Mouse (Mus musculus) heart, postnatal 14 days (tissue): Measurements from ENCODE around the gene Acoxl. TPM values are rescaled to one million over a fixed set of nuclear protein-coding genes. Genes with fewer than 3 reads are reported as not detected.

Experiments
- DNase-seq, 2 experiments: peaks; one replicate each; pipeline ENCODE4 v3.0.0; 2021 to 2022
- intact Hi-C: fragments of 180-260 bp; cut with DNase I; formaldehyde crosslinking; loops from one replicate; pipeline ENCODE4 v1.15.1; 2025
- microRNA-seq, 2 experiments: library from miRNA; unstranded; fragments of <30 nt; microRNA quantifications; one replicate each; pipeline ENCODE4 v1.2.0; 2021 to 2022
- total RNA-seq, 2 experiments: library from RNA; stranded (reverse); gene quantifications; 2 replicates each; pipeline ENCODE4 v1.2.3; 2021

Acoxl gene
- total RNA-seq, 2 experiments from 2014 or later, result not detected

GRCm38 (mm10) chr2:128158734-128159410 is 320.2 kb downstream of the Acoxl start:
- intact Hi-C loops, result no loop called here

DNA sequence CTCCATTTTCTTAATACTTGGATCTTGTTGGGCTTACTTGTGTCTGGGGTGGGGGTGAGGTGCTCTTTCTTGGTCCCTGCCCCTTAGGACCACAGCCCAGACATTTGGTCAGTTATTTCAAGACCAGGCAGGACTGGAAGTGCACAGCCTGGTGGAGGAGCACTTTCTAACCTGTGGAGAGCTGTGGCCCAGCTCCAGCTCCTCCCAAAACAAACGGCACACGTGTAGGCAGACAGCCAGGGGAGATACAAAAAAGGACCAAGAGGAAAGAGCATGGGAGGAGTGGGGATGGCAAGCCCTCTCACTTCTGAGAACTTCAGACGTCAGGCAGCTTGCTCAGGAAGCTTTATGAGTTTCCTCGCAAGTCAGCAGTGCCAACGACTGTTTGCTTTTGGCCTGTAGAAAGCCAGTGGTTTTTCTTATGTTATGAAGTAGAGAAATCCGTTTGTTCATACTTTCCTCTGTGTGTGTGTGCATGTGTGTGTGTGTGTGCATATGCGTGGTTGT is 321.0 kb downstream of the Acoxl start:
- no peak for DNase-seq
- intact Hi-C loops, result no loop called here

More at GRCm38 (mm10) chr2:128158734-128159410, 320.2 kb downstream of the Acoxl start:
- no peak for DNase-seq

GRCm38 (mm10) chr2:128163177-128163576 is 324.5 kb downstream of the Acoxl start:
- intact Hi-C loops, result no loop called here
- DNase-seq, result no peak

DNA sequence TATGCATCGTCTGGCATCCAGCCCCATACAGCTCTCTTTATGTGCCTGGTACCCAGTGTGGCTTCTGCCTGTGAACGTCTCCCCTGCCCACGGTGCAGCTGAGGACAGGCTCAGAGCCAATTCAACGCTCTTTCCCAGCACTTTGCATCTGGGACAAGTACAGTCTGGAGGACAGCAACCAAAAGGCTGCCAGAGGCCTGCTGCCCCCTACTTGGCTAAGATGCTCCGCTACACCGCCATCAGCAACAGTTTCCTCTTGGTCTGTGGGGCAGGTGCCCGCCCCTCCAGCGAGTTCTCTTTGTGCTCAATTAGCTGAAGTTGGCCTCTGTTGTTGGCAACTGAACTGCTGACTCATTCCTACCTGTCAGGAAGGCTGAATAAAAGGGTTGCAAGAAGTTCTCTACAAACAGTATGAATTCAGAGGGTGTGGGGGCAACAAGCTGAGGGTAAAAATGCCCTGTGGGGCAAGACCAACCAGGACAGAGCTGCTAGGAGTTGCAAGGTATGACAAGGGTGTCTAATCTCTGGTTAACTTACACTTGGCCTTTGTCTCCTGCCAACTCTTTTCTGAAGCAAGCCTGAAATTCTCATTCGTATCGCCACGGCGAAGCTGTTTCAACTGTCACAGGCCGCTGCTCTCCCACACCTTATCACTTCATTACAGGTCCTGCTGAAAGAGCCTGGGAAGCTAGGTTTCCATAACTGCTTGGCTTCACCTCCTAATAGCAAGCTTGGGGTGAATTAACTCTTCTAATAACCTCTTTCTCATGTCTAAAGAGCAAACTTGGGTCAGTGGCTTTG is 328.1 kb downstream of the Acoxl start:
- intact Hi-C loops, result no loop called here

GRCm38 (mm10) chr2:128167930-128168329 is 329.3 kb downstream of the Acoxl start:
- intact Hi-C loops, result no loop called here
- no peak for DNase-seq

More for the DNA sequence above, 328.1 kb downstream of the Acoxl start:
- peak in 1 of 2 experiments; percentile 45 for DNase-seq

DNA sequence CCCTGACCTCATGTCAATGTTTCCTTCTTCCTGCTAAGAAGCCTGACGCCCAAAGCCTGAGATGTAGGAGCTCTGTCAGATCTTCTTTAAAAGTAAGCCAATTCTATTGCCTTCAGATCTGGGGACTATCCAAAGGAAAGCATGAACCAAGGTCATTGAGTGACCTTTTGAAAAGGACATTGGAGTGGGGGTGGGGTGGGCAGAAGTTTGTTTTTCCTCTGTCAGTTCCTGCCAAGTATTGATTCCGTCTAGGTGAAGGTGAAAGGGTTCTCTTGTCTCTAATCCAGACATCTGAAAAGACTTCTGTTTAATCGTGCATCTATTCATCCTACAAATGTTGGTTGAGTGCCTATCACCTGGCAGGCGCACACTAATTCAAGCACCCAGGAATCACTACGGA is 330.8 kb downstream of the Acoxl start:
- intact Hi-C loops, result no loop called here
- no peak for DNase-seq

DNA sequence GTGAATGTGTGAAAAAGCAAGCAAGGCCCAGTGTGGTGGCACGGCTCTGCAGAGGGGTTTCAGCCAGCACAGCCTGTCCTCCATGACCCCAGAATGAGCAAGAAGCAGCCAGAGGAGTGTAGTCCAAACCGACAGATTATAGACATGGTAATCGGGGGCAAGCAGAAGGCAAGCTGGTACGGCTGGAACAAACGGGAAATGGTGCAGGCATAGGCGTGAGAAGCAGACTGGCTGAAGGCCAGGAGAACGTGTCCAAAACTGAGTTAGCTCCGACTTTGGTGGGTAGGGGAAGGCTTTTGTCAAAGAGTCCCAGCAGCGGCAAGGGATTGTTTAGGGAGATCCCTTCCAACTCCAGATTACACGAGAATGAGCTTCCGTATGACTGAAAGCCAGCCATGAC is 331.3 kb downstream of the Acoxl start:
- no peak for DNase-seq
- intact Hi-C loops, result no loop called here

DNA sequence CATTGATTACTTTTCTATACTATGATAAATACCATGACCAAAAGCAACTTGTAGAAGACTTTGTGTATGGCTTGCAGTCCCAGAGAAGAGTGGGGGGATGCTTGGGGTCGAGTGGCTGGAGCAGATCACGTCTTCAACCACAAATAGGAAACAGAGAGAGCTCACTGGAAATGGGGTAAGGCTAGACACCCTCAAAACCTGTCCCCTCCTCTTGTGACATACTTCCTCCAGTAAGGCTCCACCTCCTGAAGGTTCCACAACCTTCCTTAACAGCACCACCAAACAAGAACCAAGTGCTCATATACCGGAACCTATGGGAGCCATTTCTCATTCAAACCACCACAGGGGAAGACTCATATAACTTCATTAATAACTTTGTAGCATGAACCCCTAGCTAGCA is 331.9 kb downstream of the Acoxl start:
- intact Hi-C loops, result no loop called here
- no peak for DNase-seq

- intact Hi-C loops, result no loop called here
- DNase-seq, result peak; percentile 51 to 69
Observed at GRCm38 (mm10) chr2:128172266-128172665, 333.6 kb downstream of the Acoxl start.

Small RNA genes within 50 kb of the gene (microRNA-seq; reads per million reads assigned to microRNA genes)
- gene Gm22411, result 0 reads per million in 2 experiments

Other genes with a start within 250 kb of the Acoxl start
- 1 to 10 TPM; 2.5 to 3.6 TPM for gene Mal, start 182.2 kb upstream of the Acoxl start, total RNA-seq
- 10 to 100 TPM in 1 of 2 experiments, 1 to 10 TPM in 1; 9.5 to 10.6 TPM for gene Mall, start 108.9 kb upstream of the Acoxl start, total RNA-seq
- 1 to 10 TPM; 7.4 to 9.0 TPM for gene Nphp1, start 50.0 kb upstream of the Acoxl start, total RNA-seq
- gene Mtln, start 46.4 kb upstream of the Acoxl start, total RNA-seq, result 10 to 100 TPM; 39.6 to 42.4 TPM
- 1 to 10 TPM; 2.1 to 2.4 TPM for gene Bub1, start 7.0 kb upstream of the Acoxl start, total RNA-seq